Mouse (Mus musculus) embryonic facial prominence, embryonic 14.5 days (tissue): ENCODE measurements around the gene Angptl1. TPM values are rescaled to one million over a fixed set of nuclear protein-coding genes. Genes with fewer than 3 reads are reported as not detected.

Experiments used
- ATAC-seq: fragments of 200-750 bp; cut with Nextera tagmentation; 2 replicates; pipeline ENCODE4 v1.8.0; 2017; ENCODE audit warnings: low read depth, moderate number of reproducible peaks, moderate TSS enrichment
- DNase-seq: peaks from one replicate; pipeline ENCODE4 v3.0.0-alpha.2; 2015; ENCODE audit warnings: low spot score
- H3K27ac ChIP-seq: fragments of 300-500 bp; sonication (generic); replicated peaks from 2 replicates; pipeline ENCODE4 v1.5.1; 2014; ENCODE audit warnings: low read depth, mild to moderate bottlenecking, low read length, moderate library complexity
- H3K27me3 ChIP-seq: fragments of 300-500 bp; sonication (generic); replicated peaks from 2 replicates; pipeline ENCODE4 v1.6.1; 2014; ENCODE audit warnings: low read length; ENCODE audit not compliant: control insufficient read depth, insufficient read depth
- H3K36me3 ChIP-seq: fragments of 300-500 bp; sonication (generic); 2 replicates; pipeline ENCODE4 v1.6.1; 2014; ENCODE audit warnings: low read length, mixed read lengths; ENCODE audit not compliant: control insufficient read depth, insufficient read depth
- H3K4me1 ChIP-seq: fragments of 300-500 bp; sonication (generic); 2 replicates; pipeline ENCODE4 v1.6.1; 2014; ENCODE audit warnings: antibody characterized with exemption, low read length; ENCODE audit not compliant: control insufficient read depth, insufficient read depth
- H3K4me2 ChIP-seq: fragments of 300-500 bp; sonication (generic); 2 replicates; pipeline ENCODE4 v1.6.1; 2014; ENCODE audit warnings: low read depth, mild to moderate bottlenecking, low read length, moderate library complexity, mixed read lengths
- H3K4me3 ChIP-seq: fragments of 300-500 bp; sonication (generic); 2 replicates; pipeline ENCODE4 v1.5.1; 2014; ENCODE audit warnings: low read depth, mild to moderate bottlenecking, low read length
- H3K9ac ChIP-seq: fragments of 300-500 bp; sonication (generic); 2 replicates; pipeline ENCODE4 v1.6.1; 2014; ENCODE audit warnings: low read depth, mild to moderate bottlenecking, low read length, moderate library complexity, mixed read lengths
- H3K9me3 ChIP-seq: fragments of 300-500 bp; sonication (generic); 2 replicates; pipeline ENCODE4 v1.6.1; 2016; ENCODE audit warnings: low read length; ENCODE audit not compliant: control insufficient read depth
- WGBS: fragments of 180-500 bp; shearing (Covaris S2); extraction: QIAGEN DNeasy Blood & Tissue Kit; methylation state at CpG from one replicate; pipeline ENCODE4 v1.1.7; 2014; 5-methylcytosine and 5-hydroxymethylcytosine counted together
- polyA plus RNA-seq: library from polyadenylated mRNA; unstranded; fragments of >200 nt; fragmentation: Nextera tagmentation; extraction: Ambion mirVana; gene quantifications from 2 replicates; pipeline ENCODE4 v1.2.1, GENCODE M21; 2014

The Angptl1 gene
- 72.0 TPM in 2 replicates for polyA plus RNA-seq

- peak within 1 kb of the TSS; percentile 60 for H3K9ac ChIP-seq
Observed at GRCm38 (mm10) chr1:156838177-156838576, at the start of gene Angptl1. Gene Angptl1 (plus strand): TSS chr1:156838562.

GRCm38 (mm10) chr1:156789844-156790490, 48.4 kb upstream of the Angptl1 start:
- no peak for ATAC-seq
- Histone ChIP-seq H3K36me3 (no peaks in the 10 kb centered on the region), H3K27ac (no peak overlapping the region; the same call in none of the 2 replicates), H3K4me1 (peaks cover 19% of the 10 kb centered on the region), H3K9me3 (no peaks in the 10 kb centered on the region), H3K4me3 (no peak overlapping the region), H3K4me2 (no peak overlapping the region), H3K27me3 (no peaks in the 10 kb centered on the region), H3K9ac (no peak overlapping the region)
- 18% methylated on average over 5 of the region's 5 CpGs for WGBS
- no peak for DNase-seq

More at GRCm38 (mm10) chr1:156838177-156838576, at the start of gene Angptl1:
- WGBS = 29% methylated on average over 4 of the region's 4 CpGs
- peak within 1 kb of the TSS; percentile 48 for H3K4me2 ChIP-seq
- no peaks in the 10 kb centered on the region for H3K36me3 ChIP-seq
- no peaks in the 10 kb centered on the region for H3K27me3 ChIP-seq
- H3K27ac ChIP-seq = peak within 1 kb of the TSS; percentile 86
- H3K4me1 ChIP-seq = peaks cover 6% of the 10 kb centered on the region
- no peak; the same call in 1 of the 2 replicates for ATAC-seq
- peak; percentile 27 for DNase-seq
- H3K4me3 ChIP-seq = peak within 1 kb of the TSS; percentile 41
- no peaks in the 10 kb centered on the region for H3K9me3 ChIP-seq

GRCm38 (mm10) chr1:156796251-156796650, 42.1 kb upstream of the Angptl1 start:
- Histone ChIP-seq H3K27me3 (no peaks in the 10 kb centered on the region), H3K36me3 (no peaks in the 10 kb centered on the region), H3K4me2 (0 out of 2 replicates have a peak overlapping the region, but pooled peaks have one; percentile 10), H3K27ac (peak overlapping the region; percentile 39; the same call in 1 of the 2 replicates), H3K4me1 (peaks cover 9% of the 10 kb centered on the region), H3K9ac (no peak overlapping the region), H3K9me3 (no peaks in the 10 kb centered on the region), H3K4me3 (no peak overlapping the region)
- WGBS = 19% methylated on average over 9 of the region's 9 CpGs
- DNase-seq (peak; percentile 65), ATAC-seq (no peak)

- DNase-seq = peak; percentile 71
- H3K27ac ChIP-seq = 0 out of 2 replicates have a peak overlapping the region, but pooled peaks have one; percentile 1
- WGBS = 36% methylated on average over 6 of the region's 6 CpGs
Observed at GRCm38 (mm10) chr1:156801276-156801675, 37.1 kb upstream of the Angptl1 start.

GRCm38 (mm10) chr1:156808332-156808731, 30.0 kb upstream of the Angptl1 start:
- 49% methylated on average over 10 of the region's 10 CpGs for WGBS

More at GRCm38 (mm10) chr1:156801276-156801675, 37.1 kb upstream of the Angptl1 start:
- H3K9ac ChIP-seq = no peak overlapping the region
- H3K27me3 ChIP-seq = no peaks in the 10 kb centered on the region
- H3K4me2 ChIP-seq = no peak overlapping the region
- H3K4me3 ChIP-seq = no peak overlapping the region
- ATAC-seq = no peak
- H3K36me3 ChIP-seq = 0 out of 2 replicates have a peak, but pooled peaks cover 5% of the 10 kb centered on the region
- peaks cover 10% of the 10 kb centered on the region for H3K4me1 ChIP-seq
- no peaks in the 10 kb centered on the region for H3K9me3 ChIP-seq

GRCm38 (mm10) chr1:156811928-156812327, 26.4 kb upstream of the Angptl1 start:
- DNase-seq = no peak
- H3K9ac ChIP-seq = no peak overlapping the region
- H3K36me3 ChIP-seq = peaks cover 16% of the 10 kb centered on the region
- no peaks in the 10 kb centered on the region for H3K27me3 ChIP-seq
- H3K4me1 ChIP-seq = no peaks in the 10 kb centered on the region
- H3K4me3 ChIP-seq = no peak overlapping the region
- H3K27ac ChIP-seq = no peak overlapping the region
- WGBS = 77% methylated on average over 7 of the region's 7 CpGs
- no peak overlapping the region for H3K4me2 ChIP-seq
- ATAC-seq = no peak
- H3K9me3 ChIP-seq = no peaks in the 10 kb centered on the region

More at GRCm38 (mm10) chr1:156808332-156808731, 30.0 kb upstream of the Angptl1 start:
- DNase-seq (no peak), ATAC-seq (peak; percentile 53; the same call in 1 of the 2 replicates)
- Histone ChIP-seq H3K27me3 (no peaks in the 10 kb centered on the region), H3K27ac (peak overlapping the region; percentile 53), H3K4me3 (no peak overlapping the region), H3K36me3 (0 out of 2 replicates have a peak, but pooled peaks cover 5% of the 10 kb centered on the region), H3K4me1 (0 out of 2 replicates have a peak, but pooled peaks cover 2% of the 10 kb centered on the region), H3K9ac (no peak overlapping the region), H3K4me2 (no peak overlapping the region), H3K9me3 (no peaks in the 10 kb centered on the region)

GRCm38 (mm10) chr1:156812716-156813115, 25.6 kb upstream of the Angptl1 start:
- no peaks in the 10 kb centered on the region for H3K4me1 ChIP-seq
- DNase-seq (peak; percentile 73), ATAC-seq (no peak)
- H3K27me3 ChIP-seq = no peaks in the 10 kb centered on the region
- no peak overlapping the region for H3K4me2 ChIP-seq
- no peak overlapping the region for H3K9ac ChIP-seq
- peaks cover 24% of the 10 kb centered on the region for H3K36me3 ChIP-seq
- H3K9me3 ChIP-seq = no peaks in the 10 kb centered on the region
- WGBS = 48% methylated on average over 8 of the region's 8 CpGs
- no peak overlapping the region for H3K4me3 ChIP-seq
- H3K27ac ChIP-seq = no peak overlapping the region

GRCm38 (mm10) chr1:156813485-156813884, 24.9 kb upstream of the Angptl1 start:
- no peak overlapping the region for H3K4me2 ChIP-seq
- no peak overlapping the region for H3K9ac ChIP-seq
- WGBS = 76% methylated on average over 6 of the region's 6 CpGs
- ATAC-seq = no peak
- H3K4me1 ChIP-seq = no peaks in the 10 kb centered on the region
- DNase-seq = no peak
- H3K4me3 ChIP-seq = no peak overlapping the region
- no peak overlapping the region for H3K27ac ChIP-seq
- H3K9me3 ChIP-seq = no peaks in the 10 kb centered on the region
- peaks cover 31% of the 10 kb centered on the region for H3K36me3 ChIP-seq
- no peaks in the 10 kb centered on the region for H3K27me3 ChIP-seq
